Mouse (Mus musculus) bone marrow macrophage, adult 2 months (primary cell): ENCODE measurements at regions not wholly inside any gene's neighbourhood (a gene's known extent, or its start where the extent isn't known, plus 50 kb on each side); places are given as distances from the start of the nearest gene placed in this dataset.

Experiments
- CTCF ChIP-seq: IDR thresholded peaks from 2 replicates; pipeline ENCODE4 v1.5.1; 2012; ENCODE audit warnings: low read depth, mild to moderate bottlenecking, low read length, moderate library complexity
- POLR2A ChIP-seq: IDR thresholded peaks from 2 replicates; pipeline ENCODE4 v1.6.1; 2012; ENCODE audit warnings: mild to moderate bottlenecking, low read depth, low read length, borderline replicate concordance

GRCm38 (mm10) chr16:50709727-50710126 is 118.8 kb upstream of the Ccdc54 start:
- TF ChIP-seq CTCF (no peak), POLR2A (no peak)
